Mouse (Mus musculus) MEL (cell line): ENCODE measurements around the gene Zbtb46. TPM values are rescaled to one million over a fixed set of nuclear protein-coding genes. Genes with fewer than 3 reads are reported as not detected.

Source experiments
- DNase-seq: peaks from one replicate; pipeline ENCODE4 v3.0.0; 2011; ENCODE audit warnings: low read depth, low spot score
- H3K27ac ChIP-seq: 2 replicates; pipeline ENCODE4 v1.5.1; 2012; ENCODE audit warnings: low read depth, mild to moderate bottlenecking, control low read depth, low read length, moderate library complexity; ENCODE audit not compliant: control insufficient read depth
- H3K27me3 ChIP-seq, 2 experiments: fragments of 150-350 bp in 1 of 2; sonication (generic) in 1 of 2; 2 replicates each; pipeline ENCODE4 v1.6.1; 2012; ENCODE audit warnings: low read length in 2 of 2, mild to moderate bottlenecking in 2 of 2, improper control_type of control experiment in 1 of 2, moderate library complexity in 1 of 2; ENCODE audit not compliant: insufficient read depth in 2 of 2, control insufficient read depth in 1 of 2
- H3K36me3 ChIP-seq, 2 experiments: 2 replicates each; pipeline ENCODE4 v1.6.1; 2012 to 2014; ENCODE audit warnings: low read length in 2 of 2, improper control_type of control experiment in 1 of 2, inconsistent platforms in 1 of 2, mild to moderate bottlenecking in 1 of 2; ENCODE audit not compliant: insufficient read depth in 2 of 2, control insufficient read depth in 1 of 2
- H3K4me1 ChIP-seq, 2 experiments: fragments of 150-350 bp in 1 of 2; sonication (generic) in 1 of 2; 2 replicates each; pipeline ENCODE4 v1.6.1; 2012; ENCODE audit warnings: low read length in 2 of 2, improper control_type of control experiment in 1 of 2, mild to moderate bottlenecking in 1 of 2; ENCODE audit not compliant: insufficient read depth in 2 of 2, control insufficient read depth in 1 of 2
- H3K4me3 ChIP-seq, 2 experiments: fragments of 150-350 bp in 1 of 2; sonication (generic) in 1 of 2; 2 replicates each; pipeline ENCODE4 v1.5.1; 2012; ENCODE audit warnings: low read depth in 2 of 2, low read length in 2 of 2, mild to moderate bottlenecking in 2 of 2, moderate library complexity in 2 of 2, control low read depth in 1 of 2, improper control_type of control experiment in 1 of 2; ENCODE audit not compliant: control insufficient read depth in 1 of 2, insufficient read depth in 1 of 2
- H3K79me2 ChIP-seq: 2 replicates; pipeline ENCODE4 v1.6.1; 2012; ENCODE audit warnings: mild to moderate bottlenecking, low read length, moderate library complexity; ENCODE audit not compliant: control insufficient read depth, poor library complexity, insufficient read depth
- H3K9ac ChIP-seq: 2 replicates; pipeline ENCODE4 v1.6.1; 2012; ENCODE audit warnings: low read depth, mild to moderate bottlenecking, control low read depth, low read length, moderate library complexity; ENCODE audit not compliant: control insufficient read depth, poor library complexity, severe bottlenecking
- H3K9me3 ChIP-seq: fragments of 150-350 bp; sonication (generic); replicated peaks from 2 replicates; pipeline ENCODE4 v1.6.1; 2012; ENCODE audit warnings: mild to moderate bottlenecking, low read length, improper control_type of control experiment, moderate library complexity; ENCODE audit not compliant: insufficient read depth
- CHD1 ChIP-seq: IDR thresholded peaks from 2 replicates; pipeline ENCODE4 v1.6.1; 2012; ENCODE audit warnings: low read depth, mild to moderate bottlenecking, inconsistent platforms, low read length, improper control_type of control experiment
- E2F4 ChIP-seq: IDR thresholded peaks from 2 replicates; pipeline ENCODE4 v1.6.1; 2011; ENCODE audit warnings: low read depth, low read length, improper control_type of control experiment, borderline replicate concordance
- ETS1 ChIP-seq: IDR thresholded peaks from 2 replicates; pipeline ENCODE4 v1.6.1; 2012; ENCODE audit warnings: low read depth, mild to moderate bottlenecking, inconsistent platforms, low read length, improper control_type of control experiment, moderate library complexity
- HCFC1 ChIP-seq: IDR thresholded peaks from 2 replicates; pipeline ENCODE4 v1.6.1; 2012; ENCODE audit warnings: low read depth, mild to moderate bottlenecking, inconsistent platforms, low read length, improper control_type of control experiment, moderate library complexity
- JUND ChIP-seq: IDR thresholded peaks from 2 replicates; pipeline ENCODE4 v1.6.1; 2011; ENCODE audit warnings: low read depth, mild to moderate bottlenecking, improper control_type of control experiment, low read length
- MAFK ChIP-seq: IDR thresholded peaks from 2 replicates; pipeline ENCODE4 v1.6.1; 2011; ENCODE audit warnings: low read depth, mild to moderate bottlenecking, low read length, improper control_type of control experiment, borderline replicate concordance
- MAX ChIP-seq: IDR thresholded peaks from 2 replicates; pipeline ENCODE4 v1.6.1; 2011; ENCODE audit warnings: low read length, improper control_type of control experiment
- MEF2A ChIP-seq: IDR thresholded peaks from 2 replicates; pipeline ENCODE4 v1.6.1; 2014; ENCODE audit warnings: low read depth, mild to moderate bottlenecking, inconsistent platforms, low read length, improper control_type of control experiment; ENCODE audit not compliant: poor library complexity, insufficient replicate concordance, severe bottlenecking; ENCODE audit errors: extremely low read depth
- MYB ChIP-seq: IDR thresholded peaks from 2 replicates; pipeline ENCODE4 v1.6.1; 2011; ENCODE audit warnings: mild to moderate bottlenecking, low read depth, low read length, improper control_type of control experiment
- MYC ChIP-seq: IDR thresholded peaks from 2 replicates; pipeline ENCODE4 v1.6.1; 2011; ENCODE audit warnings: low read depth, mild to moderate bottlenecking, low read length, improper control_type of control experiment, moderate library complexity
- NRF1 ChIP-seq: IDR thresholded peaks from 2 replicates; pipeline ENCODE4 v1.6.1; 2014; ENCODE audit warnings: low read depth, mild to moderate bottlenecking, inconsistent platforms, low read length, improper control_type of control experiment, moderate library complexity; ENCODE audit not compliant: poor library complexity, insufficient read depth, severe bottlenecking
- RAD21 ChIP-seq: IDR thresholded peaks from 2 replicates; pipeline ENCODE4 v1.6.1; 2011; ENCODE audit warnings: mild to moderate bottlenecking, low read depth, low read length, improper control_type of control experiment
- SIN3A ChIP-seq: IDR thresholded peaks from 2 replicates; pipeline ENCODE4 v1.6.1; 2012; ENCODE audit warnings: low read length, improper control_type of control experiment, inconsistent platforms
- TBP ChIP-seq: IDR thresholded peaks from 2 replicates; pipeline ENCODE4 v1.8.0; 2011; ENCODE audit warnings: low read depth, low read length, improper control_type of control experiment
- TCF12 ChIP-seq: IDR thresholded peaks from 2 replicates; pipeline ENCODE4 v1.6.1; 2014; ENCODE audit warnings: low read depth, mild to moderate bottlenecking, inconsistent platforms, low read length, improper control_type of control experiment, moderate library complexity
- UBTF ChIP-seq: IDR thresholded peaks from 2 replicates; pipeline ENCODE4 v1.6.1; 2012; ENCODE audit warnings: low read depth, mild to moderate bottlenecking, inconsistent platforms, low read length, improper control_type of control experiment, moderate library complexity, borderline replicate concordance; ENCODE audit not compliant: insufficient read depth
- USF1 ChIP-seq: IDR thresholded peaks from 2 replicates; pipeline ENCODE4 v1.6.1; 2014; ENCODE audit warnings: low read depth, mild to moderate bottlenecking, inconsistent platforms, low read length, improper control_type of control experiment, moderate library complexity
- ZC3H11A ChIP-seq: IDR thresholded peaks from 2 replicates; pipeline ENCODE4 v1.6.1; 2012; ENCODE audit warnings: low read depth, mild to moderate bottlenecking, inconsistent platforms, low read length, improper control_type of control experiment
- ZKSCAN1 ChIP-seq: IDR thresholded peaks from 2 replicates; pipeline ENCODE4 v1.6.1; 2012; ENCODE audit warnings: low read depth, mild to moderate bottlenecking, inconsistent platforms, low read length, improper control_type of control experiment, moderate library complexity
- ZNF384 ChIP-seq: IDR thresholded peaks from 2 replicates; pipeline ENCODE4 v1.6.1; 2012; ENCODE audit warnings: low read depth, mild to moderate bottlenecking, inconsistent platforms, low read length, improper control_type of control experiment
- polyA plus RNA-seq, 2 experiments: library from polyadenylated mRNA; stranded (reverse) in 1 of 2; unstranded in 1 of 2; fragments of >175 nt in 1 of 2; fragments of >200 nt in 1 of 2; gene quantifications; 2 replicates each; pipeline versions ENCODE4 v1.2.1 to v1.2.4; 2012; ENCODE audit warnings: low replicate concordance in 2 of 2, low read depth in 1 of 2; ENCODE audit not compliant: insufficient read length in 2 of 2, insufficient read depth in 1 of 2, missing spikeins in 1 of 2
- total RNA-seq: library from RNA; depleted of rRNA; stranded (reverse); fragments of 300-350 nt; gene quantifications from 2 replicates; pipeline ENCODE4 v1.2.3, GENCODE M21; 2012

Zbtb46 gene
- total and polyA plus RNA-seq, 3 experiments = 0.23 to 0.64 TPM; not detected in 1

- H3K27me3 ChIP-seq = no peaks in the 10 kb centered on the region
- no peaks in the 10 kb centered on the region for H3K79me2 ChIP-seq
- no peak overlapping the region for H3K9ac ChIP-seq
- no peaks in the 10 kb centered on the region for H3K4me1 ChIP-seq
- H3K27ac ChIP-seq = no peak overlapping the region
- H3K9me3 ChIP-seq = no peaks in the 10 kb centered on the region
- TF ChIP-seq E2F4 (no peak), MYC (no peak), NRF1 (no peak), ZNF384 (no peak), MYB (no peak)
- peaks cover 0 to 3% of the 10 kb centered on the region in 2 experiments; a peak in 1 of 4 replicates for H3K36me3 ChIP-seq
- DNase-seq = no peak
- H3K4me3 ChIP-seq = no peak overlapping the region
These were observed 74.8 kb downstream of the Zbtb46 start for GRCm38 (mm10) chr2:181384463-181384862.

GRCm38 (mm10) chr2:181381631-181382306, 77.5 kb downstream of the Zbtb46 start:
- H3K9ac ChIP-seq = no peak overlapping the region
- no peak overlapping the region for H3K27ac ChIP-seq
- H3K4me3 ChIP-seq = no peak overlapping the region
- H3K79me2 ChIP-seq = peaks cover 3% of the 10 kb centered on the region
- H3K9me3 ChIP-seq = no peaks in the 10 kb centered on the region
- no peak for DNase-seq
- H3K4me1 ChIP-seq = no peaks in the 10 kb centered on the region
- TF ChIP-seq MAFK = no peak
- no peak for TF ChIP-seq JUND
- no peak for TF ChIP-seq TCF12
- TF ChIP-seq USF1 = no peak
- TF ChIP-seq MEF2A = no peak
- no peak for TF ChIP-seq CHD1
- no peak for TF ChIP-seq ZKSCAN1
- TF ChIP-seq TBP = no peak
- TF ChIP-seq, all 39 proteins: peak for 0
- Histone ChIP-seq H3K36me3 (peaks cover under 1 to 9% of the 10 kb centered on the region in 2 experiments; a peak in 3 of 4 replicates), H3K27me3 (no peaks in the 10 kb centered on the region)

GRCm38 (mm10) chr2:181381107-181381506, 78.1 kb downstream of the Zbtb46 start:
- Histone ChIP-seq H3K27me3 (no peaks in the 10 kb centered on the region), H3K9ac (no peak overlapping the region), H3K36me3 (peaks cover 2 to 9% of the 10 kb centered on the region in 2 experiments; a peak in 3 of 4 replicates), H3K4me1 (no peaks in the 10 kb centered on the region), H3K9me3 (no peaks in the 10 kb centered on the region), H3K27ac (no peak overlapping the region), H3K4me3 (no peak overlapping the region)
- TF ChIP-seq MAX = no peak
- TF ChIP-seq UBTF = no peak
- no peak for TF ChIP-seq JUND
- no peak for TF ChIP-seq MYB
- no peak for TF ChIP-seq RAD21
- TF ChIP-seq MYC = no peak
- no peak for TF ChIP-seq SIN3A
- no peak for TF ChIP-seq ZC3H11A
- TF ChIP-seq ETS1 = no peak
- TF ChIP-seq HCFC1 = no peak
- no peak for TF ChIP-seq NRF1
- TF ChIP-seq, all 39 proteins: peak for 0
- DNase-seq = no peak
- H3K79me2 ChIP-seq = peaks cover 6% of the 10 kb centered on the region
